Mouse (Mus musculus): ENCODE results near the gene Suclg2. TPM values are rescaled to one million over a fixed set of nuclear protein-coding genes. Genes with fewer than 3 reads are reported as not detected.
A peak's percentile ranks its signal among the peaks of the same experiment; 100 is the strongest.

Suclg2 gene
- polyA plus RNA-seq (2015; fragmentation: Nextera tagmentation; extraction: Ambion mirVana) = 46.5 TPM in 2 replicates

- Histone ChIP-seq H3K27ac (peak within 1 kb of the TSS; percentile 80), H3K27me3 (no peaks in the 10 kb centered on the region), H3K9ac (peak within 1 kb of the TSS; percentile 89), H3K9me3 (no peaks in the 10 kb centered on the region), H3K4me2 (peak within 1 kb of the TSS; percentile 84), H3K36me3 (no peaks in the 10 kb centered on the region), H3K4me1 (peaks cover 5% of the 10 kb centered on the region), H3K4me3 (peak within 1 kb of the TSS; percentile 89)
- WGBS = under 1% methylated on average over 62 of the region's 74 CpGs
- peak; percentile 90 for ATAC-seq (ENCODE audit: insufficient number of reproducible peaks, low FRiP score, low TSS enrichment, low read depth)
These were observed at the start of gene Suclg2 for GRCm38 (mm10) chr6:95718031-95718968. Gene Suclg2, minus strand, starts transcription at chr6:95718800.

GRCm38 (mm10) chr6:95766566-95766965, 48.0 kb upstream of the Suclg2 start:
- Histone ChIP-seq H3K4me1 (no peaks in the 10 kb centered on the region), H3K36me3 (no peaks in the 10 kb centered on the region), H3K9me3 (no peaks in the 10 kb centered on the region), H3K4me2 (no peak overlapping the region), H3K27me3 (no peaks in the 10 kb centered on the region), H3K9ac (no peak overlapping the region), H3K27ac (no peak overlapping the region), H3K4me3 (no peak overlapping the region)
- 71% methylated on average over 4 of the region's 4 CpGs for WGBS
- no peak for ATAC-seq (ENCODE audit: insufficient number of reproducible peaks, low FRiP score, low TSS enrichment, low read depth)

- Histone ChIP-seq H3K4me3 (no peak overlapping the region), H3K4me1 (no peaks in the 10 kb centered on the region), H3K27me3 (no peaks in the 10 kb centered on the region), H3K27ac (no peak overlapping the region), H3K36me3 (no peaks in the 10 kb centered on the region), H3K4me2 (no peak overlapping the region), H3K9ac (no peak overlapping the region), H3K9me3 (no peaks in the 10 kb centered on the region)
- ATAC-seq (ENCODE audit: insufficient number of reproducible peaks, low FRiP score, low TSS enrichment, low read depth) = no peak
- 77% methylated on average over 10 of the region's 10 CpGs for WGBS
These were observed 41.1 kb upstream of the Suclg2 start for GRCm38 (mm10) chr6:95759558-95760172.

DNA sequence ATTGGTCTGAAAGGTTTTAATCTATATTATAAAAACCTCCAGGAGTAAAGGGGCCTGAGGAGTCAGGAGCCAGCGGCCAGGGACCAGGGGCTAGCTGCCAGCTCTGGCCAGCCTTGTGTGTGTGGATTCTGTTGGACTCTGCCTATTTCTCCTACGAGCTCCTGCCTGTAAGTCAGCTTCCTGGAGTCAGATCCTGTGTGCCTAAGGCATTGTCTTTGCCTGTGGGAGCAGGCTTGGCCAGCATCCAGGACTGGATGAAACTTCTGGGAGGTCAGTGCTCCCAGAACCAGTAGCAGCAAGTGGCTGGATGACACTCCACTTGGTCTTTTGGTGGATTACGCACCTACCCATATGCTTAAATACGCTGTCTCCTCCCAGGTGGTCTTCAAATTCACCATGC, 23.8 kb upstream of the Suclg2 start:
- no peaks in the 10 kb centered on the region for H3K9me3 ChIP-seq
- no peak overlapping the region for H3K4me2 ChIP-seq
- no peaks in the 10 kb centered on the region for H3K4me1 ChIP-seq
- 77% methylated on average over 4 of the region's 4 CpGs for WGBS
- no peaks in the 10 kb centered on the region for H3K36me3 ChIP-seq
- H3K9ac ChIP-seq = no peak overlapping the region
- no peak overlapping the region for H3K27ac ChIP-seq
- H3K27me3 ChIP-seq = no peaks in the 10 kb centered on the region
- no peak overlapping the region for H3K4me3 ChIP-seq
- ATAC-seq (ENCODE audit: insufficient number of reproducible peaks, low FRiP score, low TSS enrichment, low read depth) = no peak

GRCm38 (mm10) chr6:95731570-95732367, 13.2 kb upstream of the Suclg2 start:
- Histone ChIP-seq H3K27me3 (no peaks in the 10 kb centered on the region), H3K4me3 (no peak overlapping the region), H3K4me2 (no peak overlapping the region), H3K4me1 (no peaks in the 10 kb centered on the region), H3K27ac (no peak overlapping the region), H3K9me3 (no peaks in the 10 kb centered on the region), H3K9ac (no peak overlapping the region), H3K36me3 (no peaks in the 10 kb centered on the region)
- WGBS = 34% methylated on average over 11 of the region's 11 CpGs
- no peak for ATAC-seq (ENCODE audit: insufficient number of reproducible peaks, low FRiP score, low TSS enrichment, low read depth)

- Histone ChIP-seq H3K4me2 (no peak overlapping the region), H3K9ac (no peak overlapping the region), H3K36me3 (no peaks in the 10 kb centered on the region), H3K4me3 (no peak overlapping the region), H3K4me1 (no peaks in the 10 kb centered on the region), H3K9me3 (no peaks in the 10 kb centered on the region), H3K27ac (no peak overlapping the region), H3K27me3 (no peaks in the 10 kb centered on the region)
- ATAC-seq (ENCODE audit: insufficient number of reproducible peaks, low FRiP score, low TSS enrichment, low read depth) = no peak
- 83% methylated on average over 5 of the region's 5 CpGs for WGBS
These were observed 10.8 kb upstream of the Suclg2 start for GRCm38 (mm10) chr6:95729399-95729798.

- H3K9ac ChIP-seq = no peak overlapping the region
- WGBS = 54% methylated on average over 6 of the region's 6 CpGs
- H3K27ac ChIP-seq = no peak overlapping the region
- H3K4me1 ChIP-seq = no peaks in the 10 kb centered on the region
- ATAC-seq (ENCODE audit: insufficient number of reproducible peaks, low FRiP score, low TSS enrichment, low read depth) = no peak
- H3K27me3 ChIP-seq = no peaks in the 10 kb centered on the region
- no peaks in the 10 kb centered on the region for H3K36me3 ChIP-seq
- H3K4me2 ChIP-seq = no peak overlapping the region
- H3K4me3 ChIP-seq = no peak overlapping the region
- H3K9me3 ChIP-seq = no peaks in the 10 kb centered on the region
These were observed 6.7 kb upstream of the Suclg2 start for GRCm38 (mm10) chr6:95725281-95725680.

- H3K27ac ChIP-seq = no peak overlapping the region
- no peak overlapping the region for H3K4me2 ChIP-seq
- WGBS = 85% methylated on average over 6 of the region's 6 CpGs
- no peak overlapping the region for H3K9ac ChIP-seq
- no peaks in the 10 kb centered on the region for H3K9me3 ChIP-seq
- H3K4me3 ChIP-seq = no peak overlapping the region
- no peaks in the 10 kb centered on the region for H3K27me3 ChIP-seq
- no peaks in the 10 kb centered on the region for H3K36me3 ChIP-seq
- H3K4me1 ChIP-seq = peaks cover 4% of the 10 kb centered on the region; the same call in 1 of the 2 replicates
- ATAC-seq (ENCODE audit: insufficient number of reproducible peaks, low FRiP score, low TSS enrichment, low read depth) = no peak
These were observed 4.8 kb upstream of the Suclg2 start for GRCm38 (mm10) chr6:95723361-95723760.

GRCm38 (mm10) chr6:95719791-95720190, 1.2 kb upstream of the Suclg2 start:
- Histone ChIP-seq H3K4me2 (no peak overlapping the region), H3K9me3 (no peaks in the 10 kb centered on the region), H3K4me3 (no peak overlapping the region), H3K4me1 (peaks cover 4% of the 10 kb centered on the region), H3K27ac (no peak overlapping the region), H3K27me3 (no peaks in the 10 kb centered on the region), H3K36me3 (no peaks in the 10 kb centered on the region), H3K9ac (no peak overlapping the region)
- 66% methylated on average over 3 of the region's 3 CpGs for WGBS
- no peak for ATAC-seq (ENCODE audit: insufficient number of reproducible peaks, low FRiP score, low TSS enrichment, low read depth)

GRCm38 (mm10) chr6:95718969-95719333, 351 bp upstream of the Suclg2 start:
- Histone ChIP-seq H3K27ac (no peak overlapping the region), H3K4me2 (peak overlapping the region; percentile 84), H3K36me3 (no peaks in the 10 kb centered on the region), H3K4me1 (peaks cover 4% of the 10 kb centered on the region), H3K27me3 (no peaks in the 10 kb centered on the region), H3K4me3 (peak overlapping the region; percentile 89), H3K9ac (no peak overlapping the region), H3K9me3 (no peaks in the 10 kb centered on the region)
- 0% methylated on average over 1 of the region's 1 CpGs for WGBS
- ATAC-seq (ENCODE audit: insufficient number of reproducible peaks, low FRiP score, low TSS enrichment, low read depth) = no peak

- no peak overlapping the region for H3K9ac ChIP-seq
- WGBS = 69% methylated on average over 3 of the region's 3 CpGs
- no peak for ATAC-seq (ENCODE audit: insufficient number of reproducible peaks, low FRiP score, low TSS enrichment, low read depth)
- no peak overlapping the region for H3K4me2 ChIP-seq
- H3K27me3 ChIP-seq = no peaks in the 10 kb centered on the region
- peaks cover 7% of the 10 kb centered on the region for H3K4me1 ChIP-seq
- H3K9me3 ChIP-seq = no peaks in the 10 kb centered on the region
- no peak overlapping the region for H3K4me3 ChIP-seq
- no peak overlapping the region for H3K27ac ChIP-seq
- H3K36me3 ChIP-seq = no peaks in the 10 kb centered on the region
These were observed 1.5 kb downstream of the Suclg2 start for GRCm38 (mm10) chr6:95717071-95717470.

- no peak for ATAC-seq (ENCODE audit: insufficient number of reproducible peaks, low FRiP score, low TSS enrichment, low read depth)
These were observed 2.1 kb downstream of the Suclg2 start for GRCm38 (mm10) chr6:95716476-95716875.

More at GRCm38 (mm10) chr6:95716476-95716875, 2.1 kb downstream of the Suclg2 start:
- H3K9me3 ChIP-seq = no peaks in the 10 kb centered on the region
- no peak overlapping the region for H3K4me2 ChIP-seq
- 94% methylated on average over 5 of the region's 5 CpGs for WGBS
- H3K27ac ChIP-seq = no peak overlapping the region
- H3K4me3 ChIP-seq = no peak overlapping the region
- no peaks in the 10 kb centered on the region for H3K36me3 ChIP-seq
- peaks cover 7% of the 10 kb centered on the region for H3K4me1 ChIP-seq
- H3K27me3 ChIP-seq = no peaks in the 10 kb centered on the region
- H3K9ac ChIP-seq = no peak overlapping the region

All from limb, embryonic 15.5 days (tissue).